Mouse (Mus musculus): ENCODE results near the gene Necap2.
A peak's percentile ranks its signal among the peaks of the same experiment; 100 is the strongest.

Gene Necap2

DNA sequence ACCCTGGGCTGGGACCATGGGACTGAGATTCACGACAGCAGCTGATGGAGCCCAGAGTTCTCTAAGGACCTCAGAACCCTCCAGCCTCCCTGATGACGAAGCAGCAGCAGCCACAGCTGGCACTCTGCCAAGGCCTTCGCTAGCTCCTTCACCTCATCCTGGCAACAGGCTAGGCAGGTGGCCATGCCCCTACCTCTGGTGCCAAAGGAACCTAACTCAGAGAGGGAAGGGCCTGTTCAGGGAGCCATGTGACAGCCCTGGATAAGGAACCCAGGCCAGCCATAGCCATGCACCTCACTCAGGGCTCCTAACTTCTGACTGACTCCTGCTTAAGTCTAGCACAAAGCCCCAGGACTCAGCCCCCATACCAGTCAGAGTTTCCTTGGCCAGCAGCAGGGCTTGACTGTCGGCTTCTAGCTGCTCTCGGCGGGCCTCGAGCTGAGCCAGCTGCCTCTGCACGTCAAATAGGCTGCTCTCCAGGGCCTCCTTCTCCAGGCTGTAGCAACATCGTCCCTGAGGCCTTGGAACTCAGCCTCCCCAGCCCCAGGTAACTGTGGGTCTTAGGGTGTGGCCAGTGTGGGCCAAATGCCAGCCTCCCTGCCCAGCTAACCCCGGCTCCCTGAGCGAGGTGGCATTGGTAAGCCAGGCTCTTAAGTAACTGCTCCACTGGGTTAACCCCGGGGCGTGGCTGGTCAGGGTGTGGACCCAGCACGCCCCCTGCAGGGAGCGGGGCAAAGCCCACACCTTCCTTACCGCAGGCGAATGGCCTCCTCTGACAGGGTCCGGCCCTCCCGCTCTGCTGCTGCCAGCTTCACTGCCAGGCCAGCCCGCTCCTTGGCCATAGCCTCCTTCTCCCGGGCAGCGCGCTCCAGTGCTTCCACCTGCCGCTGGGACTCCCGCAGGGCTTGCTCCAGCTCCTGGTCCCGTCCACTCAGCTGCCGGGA, 44.3 kb downstream of the Necap2 start:
- no peak for DNase-seq (ENCODE audit: low spot score in 2 of 2)

DNA sequence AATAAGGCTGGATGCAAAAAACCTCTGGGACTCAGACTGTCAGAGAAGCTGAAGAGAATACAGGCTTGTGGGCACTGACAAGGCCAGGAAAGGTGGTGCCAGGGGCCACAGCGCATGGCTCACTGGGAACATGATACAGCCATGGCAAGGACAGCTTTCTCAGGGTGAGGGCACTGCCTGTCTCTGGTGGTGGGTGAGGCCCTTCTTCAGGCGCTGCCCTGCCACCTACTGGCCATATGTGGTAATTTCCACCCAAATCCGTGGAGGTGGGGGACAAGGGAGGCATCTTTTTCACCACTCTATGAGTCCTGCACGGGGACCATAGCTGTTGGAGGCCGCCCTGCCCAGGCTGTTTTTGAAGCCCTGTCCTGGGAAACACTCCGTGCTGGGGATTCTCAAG, 46.4 kb downstream of the Necap2 start:
- peak; percentile 70 to 74 for DNase-seq (ENCODE audit: low spot score in 2 of 2)

DNA sequence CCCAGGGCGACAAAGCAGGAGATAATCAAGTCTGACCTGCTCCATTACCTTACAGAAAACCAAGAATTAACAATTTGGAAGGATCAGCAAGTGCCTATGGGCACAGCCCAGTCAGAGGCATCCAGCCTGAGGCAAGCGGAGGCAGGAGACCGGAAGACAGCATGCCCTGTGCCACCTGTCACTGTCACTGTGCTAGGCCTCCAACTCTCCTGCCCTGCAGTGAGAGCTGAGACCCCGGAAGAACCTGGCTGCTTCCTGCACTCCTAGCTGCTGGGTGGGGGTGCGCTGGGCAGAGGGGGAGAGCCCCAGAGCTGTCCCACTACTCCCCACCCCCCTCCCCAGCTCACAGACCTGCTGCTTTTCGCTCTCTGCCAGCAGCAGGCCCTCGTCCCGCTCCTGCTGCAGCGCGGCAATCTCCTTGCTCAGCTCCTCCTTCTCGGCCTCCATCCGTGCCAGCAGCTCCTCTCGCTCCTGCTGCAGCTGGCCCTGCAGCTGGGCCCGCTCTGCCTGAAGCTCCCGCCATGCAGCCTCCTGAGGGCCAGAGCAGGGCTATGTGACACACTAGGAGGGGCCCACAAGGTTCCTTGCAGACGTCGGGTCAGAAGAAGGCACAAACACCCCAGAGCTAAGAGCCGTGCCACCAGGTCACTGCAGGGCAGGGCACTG, 47.5 kb downstream of the Necap2 start:
- DNase-seq (ENCODE audit: low spot score in 2 of 2): no peak

DNA sequence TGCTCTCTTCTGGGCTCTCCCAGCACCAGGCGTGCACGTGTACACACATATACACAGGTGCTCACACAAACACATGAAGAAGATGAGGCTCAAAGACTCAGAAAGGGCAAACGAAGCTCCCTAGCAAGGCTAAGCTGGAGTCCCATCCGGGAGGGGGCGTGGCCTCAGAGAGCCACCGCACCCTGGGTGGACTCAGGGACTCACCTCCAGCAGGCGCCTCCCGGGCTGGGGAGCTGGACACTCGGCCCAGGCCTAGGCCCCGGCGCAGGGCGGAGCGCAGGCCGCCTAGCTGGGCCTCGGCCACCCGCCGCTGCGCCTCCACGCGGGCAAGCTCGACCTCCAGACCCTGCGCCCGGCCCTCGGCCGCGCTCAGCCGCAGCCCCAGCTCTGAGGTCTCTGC, 53.2 kb downstream of the Necap2 start:
- DNase-seq (ENCODE audit: low spot score in 2 of 2): no peak

DNA sequence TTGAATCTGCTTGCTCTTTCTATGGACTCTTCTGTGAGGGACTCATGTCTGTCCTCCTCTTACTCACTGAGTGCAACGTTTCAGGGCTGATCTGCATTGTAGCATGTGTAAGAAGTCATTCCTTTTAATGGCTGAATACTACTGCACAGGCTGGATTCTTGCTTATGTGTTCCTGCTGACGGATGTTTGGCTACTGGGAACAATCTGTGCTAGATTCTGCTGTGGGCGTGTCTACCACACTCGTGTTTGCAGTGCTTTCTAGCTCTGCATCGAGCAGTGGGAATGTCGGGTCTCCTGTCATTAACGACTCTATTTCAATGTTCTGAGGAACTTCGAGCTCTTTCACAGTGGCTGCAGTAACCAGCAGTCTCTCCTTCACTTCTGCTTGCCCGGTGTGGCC, 54.1 kb downstream of the Necap2 start:
- no peak for DNase-seq (ENCODE audit: low spot score in 2 of 2)

DNA sequence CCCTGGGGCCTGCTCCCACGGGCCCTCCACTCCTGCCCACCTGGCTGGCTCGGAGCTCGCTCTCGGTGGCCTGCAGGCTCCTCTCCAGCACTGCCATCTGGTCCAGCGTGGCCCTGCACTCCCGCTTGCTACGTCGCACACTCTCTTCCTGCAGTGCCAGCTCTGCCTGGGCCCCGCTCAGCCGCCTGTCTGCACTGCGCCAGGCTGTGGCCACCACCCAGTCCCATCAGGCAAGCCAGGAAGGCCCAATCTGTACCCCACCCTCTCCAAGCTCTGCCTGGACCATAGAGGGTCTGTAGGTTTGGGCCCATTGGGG, 56.6 kb downstream of the Necap2 start:
- no peak for DNase-seq (ENCODE audit: low spot score in 2 of 2)

DNA sequence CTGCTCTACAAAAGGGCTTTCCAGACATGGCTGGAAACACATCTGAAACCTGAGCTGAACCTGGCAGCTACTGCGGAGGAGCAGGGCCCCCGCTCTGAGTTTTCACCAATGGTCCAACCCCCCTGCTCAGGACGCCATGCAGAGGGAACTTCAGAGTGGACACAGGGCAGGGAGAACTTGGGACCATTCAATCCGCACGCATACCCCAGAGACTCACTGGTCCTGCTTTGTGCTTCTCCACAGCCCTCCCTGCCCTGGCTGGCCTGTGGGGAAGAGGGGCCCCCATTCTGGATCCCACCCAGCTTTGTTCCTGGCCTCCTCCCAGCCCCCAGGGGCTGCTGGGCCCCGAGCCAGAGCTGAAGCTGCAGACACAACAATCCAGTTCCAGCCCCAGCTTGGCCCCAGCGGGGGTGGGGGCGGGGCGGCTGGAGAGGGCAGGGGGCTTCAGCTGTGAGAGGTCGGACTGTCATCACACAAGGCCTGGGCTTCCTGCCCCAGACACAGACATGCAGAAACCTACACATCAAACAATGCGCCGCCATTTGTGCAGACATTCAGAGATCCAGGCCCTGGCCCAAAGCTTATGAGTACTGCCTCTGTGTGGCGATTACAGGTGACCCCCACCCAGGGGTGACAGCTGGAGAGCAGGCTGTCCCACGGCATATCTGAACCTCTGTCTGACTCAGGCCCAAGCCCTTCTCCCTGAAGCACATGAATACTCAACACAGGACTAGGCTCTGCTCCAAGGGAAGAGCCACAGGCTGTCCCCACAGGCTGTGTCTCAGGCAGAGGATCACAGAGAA, 57.1 kb downstream of the Necap2 start:
- DNase-seq (ENCODE audit: low spot score in 2 of 2): peak; percentile 52 to 56

DNA sequence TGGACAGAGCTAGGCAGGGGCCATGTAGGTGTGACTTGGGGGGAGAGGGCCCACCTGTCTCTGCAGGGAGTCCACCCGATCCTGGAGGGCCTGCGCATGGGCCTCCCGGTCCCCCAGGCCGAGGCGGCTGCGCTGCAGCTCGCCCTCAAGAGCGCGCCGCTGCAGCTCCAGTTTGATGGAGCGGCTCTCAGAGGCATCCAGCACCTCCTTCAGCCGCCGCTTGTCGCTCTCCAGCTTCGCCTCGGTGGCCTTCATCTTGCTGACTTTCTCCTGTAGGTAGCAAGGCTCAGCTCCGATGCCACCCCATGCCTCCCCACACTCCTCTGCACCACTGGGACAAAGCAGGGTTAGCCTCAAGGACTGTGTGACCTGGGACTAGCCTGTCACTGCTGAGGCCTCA, 57.9 kb downstream of the Necap2 start:
- DNase-seq (ENCODE audit: low spot score in 2 of 2): no peak

DNA sequence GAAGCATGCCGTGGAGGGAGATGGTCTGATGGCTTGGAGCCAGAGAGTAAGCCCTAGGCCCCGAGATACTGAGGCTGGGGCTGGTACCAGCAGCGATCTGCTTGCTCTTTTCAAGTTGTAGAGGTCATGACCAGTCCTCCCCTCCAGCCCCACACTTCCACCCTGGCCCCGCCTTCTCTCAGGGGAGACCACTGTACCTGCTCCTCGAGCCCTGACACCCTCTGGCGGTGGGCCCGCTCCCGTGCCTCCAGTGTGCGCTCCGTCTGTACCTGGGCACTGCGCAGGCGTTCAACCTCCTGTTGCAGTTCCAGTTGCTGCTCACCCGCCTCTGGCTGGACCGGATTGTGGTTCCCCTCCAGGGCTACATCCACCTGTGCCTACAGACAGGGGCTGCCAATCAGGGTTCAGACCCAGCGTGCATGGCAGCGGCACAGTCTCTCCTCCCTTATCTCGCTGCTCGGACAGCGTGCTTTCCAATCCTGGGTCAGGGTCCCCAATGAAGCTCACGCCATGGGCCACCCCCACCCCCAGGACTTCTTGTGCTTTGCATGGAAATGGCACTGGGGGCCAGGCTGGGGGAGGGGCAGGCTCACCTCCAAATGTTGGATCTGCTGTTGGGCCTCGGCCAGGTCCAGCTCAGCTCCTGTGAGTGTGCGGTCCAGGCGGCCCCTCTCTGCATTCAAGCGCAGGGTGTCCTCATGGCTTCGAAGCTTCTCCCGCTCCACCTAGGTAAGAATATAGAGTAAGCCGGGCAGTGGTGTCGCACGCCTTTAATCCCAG, 60.3 kb downstream of the Necap2 start:
- no peak for DNase-seq (ENCODE audit: low spot score in 2 of 2)

Measured in heart, adult 9 months (tissue).